Mouse (Mus musculus) embryonic fibroblast, embryonic 13.5 days (primary cell): ENCODE data around the gene Tdrd6.

Experiments
- CTCF ChIP-seq: IDR thresholded peaks from 2 replicates; pipeline ENCODE4 v1.5.1; 2011; ENCODE audit warnings: mild to moderate bottlenecking, control low read depth, low read length, moderate library complexity, borderline replicate concordance; ENCODE audit not compliant: insufficient read depth
- POLR2A ChIP-seq: IDR thresholded peaks from 2 replicates; pipeline ENCODE4 v1.6.1; 2011; ENCODE audit warnings: low read depth, mild to moderate bottlenecking, control low read depth, low read length, moderate library complexity

GRCm38 (mm10) chr17:43587278-43587677 lies 42.8 kb downstream of the Tdrd6 start:
- TF ChIP-seq POLR2A, result no peak
- no peak for TF ChIP-seq CTCF
